Mouse (Mus musculus) embryonic facial prominence, embryonic 11.5 days (tissue): Measurements from ENCODE around the gene Dcst1. TPM values are rescaled to one million over a fixed set of nuclear protein-coding genes. Genes with fewer than 3 reads are reported as not detected.

Experiments used
- ATAC-seq: fragments of 200-750 bp; cut with Nextera tagmentation; replicated peaks from 2 replicates; pipeline ENCODE4 v1.8.0; 2017; ENCODE audit warnings: low read depth; ENCODE audit not compliant: insufficient number of reproducible peaks, low FRiP score, low TSS enrichment
- DNase-seq: peaks from one replicate; pipeline ENCODE4 v3.0.0-alpha.2; 2015; ENCODE audit warnings: low spot score
- H3K27ac ChIP-seq: fragments of 300-500 bp; sonication (generic); replicated peaks from 2 replicates; pipeline ENCODE4 v1.5.1; 2014; ENCODE audit warnings: mild to moderate bottlenecking, low read depth, low read length, control low read depth
- H3K27me3 ChIP-seq: fragments of 300-500 bp; sonication (generic); 2 replicates; pipeline ENCODE4 v1.6.1; 2014; ENCODE audit warnings: mild to moderate bottlenecking, low read length, moderate library complexity, mixed read lengths; ENCODE audit not compliant: control insufficient read depth, insufficient read depth
- H3K36me3 ChIP-seq: fragments of 300-500 bp; sonication (generic); replicated peaks from 2 replicates; pipeline ENCODE4 v1.6.1; 2014; ENCODE audit warnings: low read depth, mild to moderate bottlenecking, low read length, moderate library complexity, mixed read lengths; ENCODE audit not compliant: control insufficient read depth, insufficient read depth
- H3K4me1 ChIP-seq: fragments of 300-500 bp; sonication (generic); 2 replicates; pipeline ENCODE4 v1.6.1; 2014; ENCODE audit warnings: low read length, mixed read lengths; ENCODE audit not compliant: control insufficient read depth, insufficient read depth
- H3K4me2 ChIP-seq: fragments of 300-500 bp; sonication (generic); 2 replicates; pipeline ENCODE4 v1.6.1; 2014; ENCODE audit warnings: low read depth, mild to moderate bottlenecking, control low read depth, low read length, moderate library complexity
- H3K4me3 ChIP-seq: fragments of 300-500 bp; sonication (generic); 2 replicates; pipeline ENCODE4 v1.5.1; 2014; ENCODE audit warnings: low read depth, low read length, control low read depth
- H3K9ac ChIP-seq: fragments of 300-500 bp; sonication (generic); replicated peaks from 2 replicates; pipeline ENCODE4 v1.6.1; 2014; ENCODE audit warnings: mild to moderate bottlenecking, control low read depth, low read length
- H3K9me3 ChIP-seq: fragments of 300-500 bp; sonication (generic); replicated peaks from 2 replicates; pipeline ENCODE4 v1.6.1; 2016; ENCODE audit warnings: mild to moderate bottlenecking, low read length, inconsistent platforms, mixed read lengths; ENCODE audit not compliant: control insufficient read depth
- WGBS: fragments of 180-500 bp; shearing (Covaris S2); extraction: QIAGEN DNeasy Blood & Tissue Kit; methylation state at CpG from one replicate; pipeline ENCODE4 v1.1.7; 2014; 5-methylcytosine and 5-hydroxymethylcytosine counted together
- polyA plus RNA-seq: library from polyadenylated mRNA; unstranded; fragments of >200 nt; fragmentation: Nextera tagmentation; extraction: Ambion mirVana; gene quantifications from 2 replicates; pipeline ENCODE4 v1.2.1, GENCODE M21; 2014

Gene Dcst1
- polyA plus RNA-seq, 1 experiment from 2014 or later, result not detected

- WGBS, result under 1% methylated on average over 56 of the region's 66 CpGs
- H3K4me2 ChIP-seq, result peak overlapping the region; percentile 93
- ATAC-seq (no peak), DNase-seq (peak; percentile 26)
- no peaks in the 10 kb centered on the region for H3K36me3 ChIP-seq
- H3K27me3 ChIP-seq, result peaks cover 40% of the 10 kb centered on the region
- H3K9me3 ChIP-seq, result no peaks in the 10 kb centered on the region
- H3K9ac ChIP-seq, result peak overlapping the region; percentile 56
- H3K4me3 ChIP-seq, result peak overlapping the region; percentile 57
- peaks cover 17% of the 10 kb centered on the region for H3K4me1 ChIP-seq
- 0 out of 2 replicates have a peak overlapping the region, but pooled peaks have one; percentile 31 for H3K27ac ChIP-seq
Measured at GRCm38 (mm10) chr3:89321183-89322130, 43.6 kb downstream of the Dcst1 start.

DNA sequence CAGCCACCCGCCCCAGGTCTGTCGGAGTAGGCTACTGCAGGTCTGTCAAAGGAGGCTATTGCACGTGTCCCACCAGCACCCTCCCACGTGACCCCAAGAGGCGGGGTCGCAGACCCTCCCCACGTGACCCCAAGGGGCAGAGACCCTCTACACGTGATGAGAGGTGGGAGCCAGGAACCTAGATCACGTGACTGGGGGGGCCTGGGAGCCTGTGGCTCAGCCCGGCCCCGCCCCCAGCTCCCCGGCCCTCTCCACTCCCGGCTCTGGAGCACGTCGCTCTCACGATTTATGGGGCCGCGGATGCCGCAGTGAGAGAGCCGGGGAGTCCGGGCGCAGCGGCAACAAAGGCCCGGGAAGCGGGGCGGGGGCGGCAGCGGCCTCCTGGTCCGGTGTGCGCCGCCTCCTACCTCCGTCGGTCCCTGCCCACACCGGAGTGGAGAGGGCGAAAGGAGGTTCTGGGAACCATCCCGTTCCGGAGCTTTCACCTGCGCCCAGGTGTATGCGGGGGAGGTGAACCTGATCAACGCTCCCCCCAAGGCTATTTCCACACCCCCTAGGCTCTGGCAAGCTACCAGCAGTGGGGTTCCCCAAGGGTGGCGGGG, 44.4 kb downstream of the Dcst1 start:
- H3K4me2 ChIP-seq, result peak overlapping the region; percentile 93
- H3K9ac ChIP-seq, result peak overlapping the region; percentile 56
- peak overlapping the region; percentile 57 for H3K4me3 ChIP-seq
- no peaks in the 10 kb centered on the region for H3K36me3 ChIP-seq
- DNase-seq (peak; percentile 80), ATAC-seq (no peak)
- peaks cover 25% of the 10 kb centered on the region for H3K4me1 ChIP-seq
- WGBS, result under 1% methylated on average over 36 of the region's 41 CpGs
- H3K27ac ChIP-seq, result 0 out of 2 replicates have a peak overlapping the region, but pooled peaks have one; percentile 31
- H3K27me3 ChIP-seq, result peaks cover 44% of the 10 kb centered on the region
- no peaks in the 10 kb centered on the region for H3K9me3 ChIP-seq

DNA sequence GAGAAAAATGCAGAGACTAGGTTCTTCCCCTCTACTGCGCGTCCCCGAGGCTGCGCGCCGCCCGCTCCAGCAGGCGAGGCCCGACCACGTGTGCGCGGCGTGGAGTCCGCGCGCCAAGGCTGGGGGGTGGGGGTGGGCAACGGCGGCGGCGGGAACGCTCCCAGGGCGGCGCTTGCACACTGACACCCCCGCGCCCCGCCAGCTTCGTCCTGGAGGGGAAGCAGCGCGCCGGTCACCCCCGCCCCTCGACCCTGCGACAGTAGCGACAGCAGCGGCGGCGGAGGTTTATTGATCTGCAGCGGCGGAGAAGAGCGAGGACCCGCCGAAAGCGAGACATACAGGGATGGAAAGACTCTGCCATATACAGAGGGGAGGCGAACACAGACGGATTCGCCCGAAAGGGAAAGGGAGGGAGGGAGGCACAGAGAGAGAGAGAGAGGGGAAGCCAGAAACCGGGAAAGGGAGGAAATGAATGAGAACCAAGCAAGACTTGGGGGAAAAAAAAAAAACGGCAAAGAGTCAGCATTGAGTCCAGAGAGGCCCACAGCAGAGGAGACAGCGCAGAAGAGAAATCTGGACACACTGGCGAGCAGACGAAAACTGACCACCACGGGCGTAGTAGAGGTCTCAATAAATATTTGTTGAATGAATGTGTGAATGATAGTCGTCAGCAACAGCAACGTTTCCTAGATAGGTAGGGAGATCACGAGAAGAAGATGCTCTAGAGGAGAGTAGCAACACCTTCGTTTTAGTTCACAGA, 45.3 kb downstream of the Dcst1 start:
- Histone ChIP-seq H3K4me1 (peaks cover 31% of the 10 kb centered on the region), H3K36me3 (no peaks in the 10 kb centered on the region), H3K9me3 (no peaks in the 10 kb centered on the region), H3K4me2 (peak overlapping the region; percentile 85), H3K4me3 (peak overlapping the region; percentile 37), H3K9ac (peak overlapping the region; percentile 51), H3K27me3 (peaks cover 44% of the 10 kb centered on the region), H3K27ac (no peak overlapping the region)
- DNase-seq (peak; percentile 46), ATAC-seq (no peak)
- WGBS, result 3% methylated on average over 58 of the region's 58 CpGs

GRCm38 (mm10) chr3:89318971-89319590, 46.0 kb downstream of the Dcst1 start:
- H3K9ac ChIP-seq, result peak overlapping the region; percentile 51; the same call in 1 of the 2 replicates
- peak overlapping the region; percentile 37 for H3K4me3 ChIP-seq
- 4% methylated on average over 21 of the region's 21 CpGs for WGBS
- no peak overlapping the region for H3K27ac ChIP-seq
- ATAC-seq (no peak), DNase-seq (no peak)
- peak overlapping the region; percentile 85 for H3K4me2 ChIP-seq
- H3K9me3 ChIP-seq, result no peaks in the 10 kb centered on the region
- no peaks in the 10 kb centered on the region for H3K36me3 ChIP-seq
- peaks cover 44% of the 10 kb centered on the region for H3K27me3 ChIP-seq
- peaks cover 31% of the 10 kb centered on the region for H3K4me1 ChIP-seq

GRCm38 (mm10) chr3:89318316-89318715, 46.7 kb downstream of the Dcst1 start:
- DNase-seq (no peak), ATAC-seq (no peak)
- no peak overlapping the region for H3K4me2 ChIP-seq
- no peak overlapping the region for H3K27ac ChIP-seq
- H3K9ac ChIP-seq, result no peak overlapping the region
- H3K36me3 ChIP-seq, result no peaks in the 10 kb centered on the region
- H3K4me1 ChIP-seq, result peaks cover 31% of the 10 kb centered on the region
- no peak overlapping the region for H3K4me3 ChIP-seq
- H3K9me3 ChIP-seq, result no peaks in the 10 kb centered on the region
- peaks cover 44% of the 10 kb centered on the region for H3K27me3 ChIP-seq
- 60% methylated on average over 8 of the region's 8 CpGs for WGBS

DNA sequence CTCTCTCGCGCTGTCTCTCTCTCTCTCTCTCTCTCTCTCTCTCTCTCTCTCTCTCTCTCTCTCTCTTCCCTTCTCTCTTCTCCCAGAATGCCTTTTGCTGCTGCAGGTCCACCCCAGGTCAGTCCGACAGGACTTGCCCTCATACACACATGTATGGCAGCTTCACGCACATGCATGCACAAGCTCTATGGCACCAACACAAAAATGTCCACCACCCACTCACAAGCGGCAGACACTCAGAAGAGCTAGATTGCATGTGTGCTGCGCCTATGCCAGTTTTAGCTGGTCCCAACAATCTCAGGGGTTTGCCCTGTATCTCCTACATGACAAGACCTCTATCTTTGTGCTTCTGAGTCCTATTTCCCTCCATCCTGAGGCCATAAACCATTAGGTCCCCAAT, 47.8 kb downstream of the Dcst1 start:
- DNase-seq (no peak), ATAC-seq (no peak)
- no peak overlapping the region for H3K27ac ChIP-seq
- peaks cover 31% of the 10 kb centered on the region for H3K4me1 ChIP-seq
- 58% methylated on average over 6 of the region's 6 CpGs for WGBS
- no peaks in the 10 kb centered on the region for H3K36me3 ChIP-seq
- peaks cover 42% of the 10 kb centered on the region for H3K27me3 ChIP-seq
- no peak overlapping the region; the same call in 1 of the 2 replicates for H3K4me2 ChIP-seq
- H3K9ac ChIP-seq, result no peak overlapping the region
- H3K9me3 ChIP-seq, result no peaks in the 10 kb centered on the region
- no peak overlapping the region for H3K4me3 ChIP-seq

- peaks cover 31% of the 10 kb centered on the region for H3K4me1 ChIP-seq
- H3K9me3 ChIP-seq, result no peaks in the 10 kb centered on the region
- ATAC-seq (no peak), DNase-seq (peak; percentile 94)
- no peak overlapping the region for H3K27ac ChIP-seq
- 0% methylated on average over 4 of the region's 4 CpGs for WGBS
- no peaks in the 10 kb centered on the region for H3K36me3 ChIP-seq
- peak overlapping the region; percentile 7 for H3K4me2 ChIP-seq
- H3K9ac ChIP-seq, result no peak overlapping the region
- peaks cover 39% of the 10 kb centered on the region for H3K27me3 ChIP-seq
- no peak overlapping the region for H3K4me3 ChIP-seq
Measured at GRCm38 (mm10) chr3:89316833-89317232, 48.2 kb downstream of the Dcst1 start.
